Comparison of ENCODE assay signal across 23 mouse cellular contexts in genomic region chr4:134802765-134803164, GRCm38 (mm10). TPM values are rescaled to one million over a fixed set of nuclear protein-coding genes. Genes with fewer than 3 reads are reported as not detected.
DNase-seq lines count a peak whose midpoint lies in the region; ATAC-seq and TF ChIP-seq lines count a peak whose summit lies in the region.
"Had no signal": no experiment of that assay in that cellular context is flagged by ENCODE, and none has a peak within 500 bp of the region (broad histone marks: within the 10 kb centered on the region; RNA-seq: fewer than 3 reads in every experiment).

No protein-coding gene starts in this region.

- TF ChIP-seq CTCF in hindbrain, postnatal 0 days (IDR thresholded peaks at IDR 0.05; ENCODE audit: low read depth), result no peak

- no peaks in the 10 kb centered on the region for H3K9me3 ChIP-seq in hindbrain, embryonic 12.5 days (replicated peaks)
- no peaks in the 10 kb centered on the region for H3K9me3 ChIP-seq in hindbrain, postnatal 0 days (ENCODE audit: low read length)
- H3K9me3 ChIP-seq in limb, embryonic 15.5 days, result no peaks in the 10 kb centered on the region
- no peaks in the 10 kb centered on the region for H3K9me3 ChIP-seq in limb, embryonic 10.5 days (replicated peaks)
- no peaks in the 10 kb centered on the region for H3K9me3 ChIP-seq in embryonic facial prominence, embryonic 14.5 days (ENCODE audit: control insufficient read depth, low read length)
- no peaks in the 10 kb centered on the region for H3K9me3 ChIP-seq in forebrain, embryonic 15.5 days
- H3K9me3 ChIP-seq: embryonic facial prominence, embryonic 15.5 days; forebrain, embryonic 10.5 days; forebrain, embryonic 12.5 days; G1E had no signal

- WGBS in hindbrain, embryonic 12.5 days, result 93% methylated on average over 3 of the region's 3 CpGs
- 90% methylated on average over 3 of the region's 3 CpGs for WGBS in hindbrain, postnatal 0 days
- 87% methylated on average over 3 of the region's 3 CpGs for WGBS in limb, embryonic 15.5 days
- WGBS in limb, embryonic 10.5 days, result 93% methylated on average over 3 of the region's 3 CpGs
- 76% methylated on average over 3 of the region's 3 CpGs for WGBS in embryonic facial prominence, embryonic 14.5 days
- 95% methylated on average over 3 of the region's 3 CpGs for WGBS in forebrain, embryonic 15.5 days

- no peaks in the 10 kb centered on the region for H3K4me1 ChIP-seq in hindbrain, embryonic 12.5 days
- no peaks in the 10 kb centered on the region for H3K4me1 ChIP-seq in hindbrain, postnatal 0 days (ENCODE audit: insufficient read depth, low read length)
- H3K4me1 ChIP-seq in limb, embryonic 15.5 days, result peaks cover 34% of the 10 kb centered on the region
- H3K4me1 ChIP-seq in limb, embryonic 10.5 days, result 0 out of 2 replicates have a peak, but pooled peaks cover 15% of the 10 kb centered on the region
- peaks cover 21% of the 10 kb centered on the region; the same call in 1 of the 2 replicates for H3K4me1 ChIP-seq in embryonic facial prominence, embryonic 14.5 days (ENCODE audit: control insufficient read depth, insufficient read depth, low read length)
- peaks cover 3% of the 10 kb centered on the region; the same call in 1 of the 2 replicates for H3K4me1 ChIP-seq in forebrain, embryonic 15.5 days
- H3K4me1 ChIP-seq: forebrain, embryonic 12.5 days had no signal

- no peak overlapping the region for H3K4me2 ChIP-seq in hindbrain, embryonic 12.5 days (replicated peaks)
- H3K4me2 ChIP-seq in hindbrain, postnatal 0 days (ENCODE audit: low read depth, low read length), result no peak overlapping the region
- H3K4me2 ChIP-seq in limb, embryonic 15.5 days, result no peak overlapping the region
- no peak overlapping the region for H3K4me2 ChIP-seq in embryonic facial prominence, embryonic 14.5 days (ENCODE audit: low read depth, low read length)
- H3K4me2 ChIP-seq in forebrain, embryonic 15.5 days (replicated peaks), result no peak overlapping the region
- H3K4me2 ChIP-seq: embryonic facial prominence, embryonic 15.5 days; forebrain, embryonic 12.5 days had no signal

- no peak for ATAC-seq in hindbrain, embryonic 12.5 days (ENCODE audit: low FRiP score)
- no peak for ATAC-seq in hindbrain, postnatal 0 days
- no peak for ATAC-seq in limb, embryonic 15.5 days (ENCODE audit: insufficient number of reproducible peaks, low FRiP score, low TSS enrichment, low read depth)
- no peak for ATAC-seq in embryonic facial prominence, embryonic 14.5 days (ENCODE audit: low read depth)
- no peak for ATAC-seq in forebrain, embryonic 15.5 days (replicated peaks)
- ATAC-seq: activated CD4-positive, CD25-positive, alpha-beta regulatory T cell, adult 4 months; forebrain, embryonic 14.5 days; forebrain, postnatal 0 days; Patski had no signal

- DNase-seq in hindbrain, postnatal 0 days (ENCODE audit: low spot score), result no peak
- DNase-seq in limb, embryonic 10.5 days (ENCODE audit: low spot score), result no peak
- DNase-seq in embryonic facial prominence, embryonic 14.5 days (ENCODE audit: low spot score), result no peak
- DNase-seq: adrenal gland, adult 8-10 months; adrenal gland, postnatal 14 days; adrenal gland, postnatal 36 days; cerebellum, adult 11-12 months; cerebellum, adult 2 months; cerebellum, adult 9-10 months; cerebellum, postnatal 10 days; cerebellum, postnatal 25 days; forebrain, postnatal 0 days had no signal

- H3K9ac ChIP-seq in hindbrain, embryonic 12.5 days, result peak overlapping the region; percentile 35; the same call in 1 of the 2 replicates
- H3K9ac ChIP-seq in hindbrain, postnatal 0 days (replicated peaks; ENCODE audit: low read length), result no peak overlapping the region
- no peak overlapping the region for H3K9ac ChIP-seq in limb, embryonic 15.5 days
- 0 out of 2 replicates have a peak overlapping the region, but pooled peaks have one; percentile 4 for H3K9ac ChIP-seq in embryonic facial prominence, embryonic 14.5 days (ENCODE audit: low read depth, low read length)
- no peak overlapping the region for H3K9ac ChIP-seq in forebrain, embryonic 15.5 days (replicated peaks)
- H3K9ac ChIP-seq: embryonic facial prominence, embryonic 15.5 days; forebrain, embryonic 12.5 days; forebrain, postnatal 0 days had no signal

- no peak overlapping the region for H3K27ac ChIP-seq in hindbrain, embryonic 12.5 days
- no peak overlapping the region for H3K27ac ChIP-seq in hindbrain, postnatal 0 days
- 0 out of 2 replicates have a peak overlapping the region, but pooled peaks have one; percentile 33 for H3K27ac ChIP-seq in limb, embryonic 15.5 days
- no peak overlapping the region for H3K27ac ChIP-seq in limb, embryonic 10.5 days
- H3K27ac ChIP-seq in embryonic facial prominence, embryonic 14.5 days (replicated peaks; ENCODE audit: low read depth, low read length), result no peak overlapping the region
- no peak overlapping the region for H3K27ac ChIP-seq in forebrain, embryonic 15.5 days (replicated peaks)
- H3K27ac ChIP-seq: forebrain, embryonic 10.5 days; forebrain, embryonic 12.5 days had no signal

- peaks cover 71% of the 10 kb centered on the region for H3K36me3 ChIP-seq in hindbrain, embryonic 12.5 days
- H3K36me3 ChIP-seq in hindbrain, postnatal 0 days (ENCODE audit: insufficient read depth, low read length), result peaks cover 62% of the 10 kb centered on the region
- peaks cover 59% of the 10 kb centered on the region for H3K36me3 ChIP-seq in limb, embryonic 15.5 days
- H3K36me3 ChIP-seq in limb, embryonic 10.5 days, result peaks cover 75% of the 10 kb centered on the region
- peaks cover 64% of the 10 kb centered on the region for H3K36me3 ChIP-seq in embryonic facial prominence, embryonic 14.5 days (ENCODE audit: control insufficient read depth, insufficient read depth, low read length)
- peaks cover 62% of the 10 kb centered on the region for H3K36me3 ChIP-seq in forebrain, embryonic 15.5 days

- no peak overlapping the region for H3K4me3 ChIP-seq in hindbrain, embryonic 12.5 days
- no peak overlapping the region for H3K4me3 ChIP-seq in hindbrain, postnatal 0 days (ENCODE audit: low read length)
- no peak overlapping the region for H3K4me3 ChIP-seq in limb, embryonic 15.5 days
- no peak overlapping the region for H3K4me3 ChIP-seq in limb, embryonic 10.5 days
- no peak overlapping the region for H3K4me3 ChIP-seq in embryonic facial prominence, embryonic 14.5 days (ENCODE audit: low read depth, low read length)
- H3K4me3 ChIP-seq in forebrain, embryonic 15.5 days, result no peak overlapping the region
- H3K4me3 ChIP-seq: embryonic facial prominence, embryonic 15.5 days; erythroblast, embryonic 14.5 days; forebrain, embryonic 10.5 days; forebrain, embryonic 12.5 days had no signal

- H3K27me3 ChIP-seq in hindbrain, embryonic 12.5 days, result no peaks in the 10 kb centered on the region
- no peaks in the 10 kb centered on the region for H3K27me3 ChIP-seq in hindbrain, postnatal 0 days (ENCODE audit: insufficient read depth, low read length)
- no peaks in the 10 kb centered on the region for H3K27me3 ChIP-seq in limb, embryonic 15.5 days
- no peaks in the 10 kb centered on the region for H3K27me3 ChIP-seq in limb, embryonic 10.5 days (ENCODE audit: low read depth, poor library complexity, severe bottlenecking)
- no peaks in the 10 kb centered on the region for H3K27me3 ChIP-seq in embryonic facial prominence, embryonic 14.5 days (replicated peaks; ENCODE audit: control insufficient read depth, insufficient read depth, low read length)
- no peaks in the 10 kb centered on the region for H3K27me3 ChIP-seq in forebrain, embryonic 15.5 days
- H3K27me3 ChIP-seq: embryonic facial prominence, embryonic 15.5 days; forebrain, embryonic 12.5 days; Patski had no signal

RNA-seq across cellular contexts. Expression of gene Ldlrap1, which starts 34.9 kb away (rescaled TPM):
- polyA plus RNA-seq in hindbrain, embryonic 12.5 days (2016; fragmentation: Nextera tagmentation; extraction: Ambion mirVana), result 7.8 and 10.4 TPM in 2 replicates
- 2.6 and 3.1 TPM in 2 replicates for total RNA-seq in hindbrain, postnatal 0 days (2014; rRNA removed)
- 2.7 and 2.9 TPM in 2 replicates for polyA plus RNA-seq in hindbrain, postnatal 0 days (2015; fragmentation: Nextera tagmentation; extraction: Ambion mirVana)
- 31.8 and 33.9 TPM in 2 replicates for polyA plus RNA-seq in limb, embryonic 15.5 days (2015; fragmentation: Nextera tagmentation; extraction: Ambion mirVana)
- 14.4 and 20.4 TPM in 2 replicates for polyA plus RNA-seq in limb, embryonic 10.5 days (2016; fragmentation: Nextera tagmentation; extraction: Ambion mirVana)
- polyA plus RNA-seq in embryonic facial prominence, embryonic 14.5 days (2014; fragmentation: Nextera tagmentation; extraction: Ambion mirVana), result 22.5 and 22.9 TPM in 2 replicates
- polyA plus RNA-seq in forebrain, embryonic 15.5 days (2015; fragmentation: Nextera tagmentation; extraction: Ambion mirVana), result 1.9 and 2.8 TPM in 2 replicates

RNA-seq across cellular contexts. Expression of gene Maco1, which starts 50.4 kb away (rescaled TPM):
- polyA plus RNA-seq in hindbrain, embryonic 12.5 days (2016; fragmentation: Nextera tagmentation; extraction: Ambion mirVana), result 89.8 and 97.9 TPM in 2 replicates
- total RNA-seq in hindbrain, postnatal 0 days (2014; rRNA removed), result 43.6 and 45.5 TPM in 2 replicates
- 68.9 and 70.3 TPM in 2 replicates for polyA plus RNA-seq in hindbrain, postnatal 0 days (2015; fragmentation: Nextera tagmentation; extraction: Ambion mirVana)
- polyA plus RNA-seq in limb, embryonic 15.5 days (2015; fragmentation: Nextera tagmentation; extraction: Ambion mirVana), result 39.1 and 44.7 TPM in 2 replicates
- polyA plus RNA-seq in limb, embryonic 10.5 days (2016; fragmentation: Nextera tagmentation; extraction: Ambion mirVana), result 38.1 and 48.2 TPM in 2 replicates
- 37.1 and 41.1 TPM in 2 replicates for polyA plus RNA-seq in embryonic facial prominence, embryonic 14.5 days (2014; fragmentation: Nextera tagmentation; extraction: Ambion mirVana)
- 111 and 112 TPM in 2 replicates for polyA plus RNA-seq in forebrain, embryonic 15.5 days (2015; fragmentation: Nextera tagmentation; extraction: Ambion mirVana)

Comparison
In these comparisons a context has a peak if more than half of its experiments do, and no peak if none do; other contexts are left out.
1. H3K9ac ChIP-seq: peak in hindbrain, embryonic 12.5 days (single experiment) and embryonic facial prominence, embryonic 14.5 days (single experiment); none in hindbrain, postnatal 0 days (single experiment), limb, embryonic 15.5 days (single experiment) and forebrain, embryonic 15.5 days (single experiment).